Mouse (Mus musculus) NIH3T3 (cell line): ENCODE measurements at regions not wholly inside any gene's neighbourhood (a gene's known extent, or its start where the extent isn't known, plus 50 kb on each side); places are given as distances from the start of the nearest gene placed in this dataset.

ENCODE experiments used
- DNase-seq: peaks from one replicate; pipeline ENCODE4 v3.0.0-alpha.2; 2012; ENCODE audit warnings: low read depth

- DNase-seq: no peak
Observed at GRCm38 (mm10) chr13:80946034-80946433, 62.9 kb downstream of the Arrdc3 start.

DNA sequence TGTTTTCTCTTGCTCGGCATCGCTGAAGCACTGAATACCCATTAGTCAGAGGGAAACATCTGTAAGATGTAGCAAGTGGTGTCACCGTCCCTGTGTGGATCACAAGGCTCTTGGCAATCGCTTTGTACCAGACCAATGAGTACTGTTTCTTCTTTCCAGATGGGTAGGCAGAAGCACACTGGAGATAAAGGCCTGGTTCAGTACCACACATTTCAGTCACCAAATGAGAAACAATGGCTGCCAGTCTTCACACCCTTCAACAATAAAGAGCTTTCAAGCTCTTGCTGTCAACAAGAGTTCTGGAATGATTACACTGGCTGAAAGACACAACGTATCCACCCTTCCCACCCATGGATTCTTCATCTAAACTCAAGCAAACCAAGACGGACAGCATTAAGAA is 64.5 kb downstream of the Arrdc3 start:
- DNase-seq: no peak

GRCm38 (mm10) chr13:80949133-80949697 is 66.0 kb downstream of the Arrdc3 start:
- DNase-seq: peak; percentile 87

DNA sequence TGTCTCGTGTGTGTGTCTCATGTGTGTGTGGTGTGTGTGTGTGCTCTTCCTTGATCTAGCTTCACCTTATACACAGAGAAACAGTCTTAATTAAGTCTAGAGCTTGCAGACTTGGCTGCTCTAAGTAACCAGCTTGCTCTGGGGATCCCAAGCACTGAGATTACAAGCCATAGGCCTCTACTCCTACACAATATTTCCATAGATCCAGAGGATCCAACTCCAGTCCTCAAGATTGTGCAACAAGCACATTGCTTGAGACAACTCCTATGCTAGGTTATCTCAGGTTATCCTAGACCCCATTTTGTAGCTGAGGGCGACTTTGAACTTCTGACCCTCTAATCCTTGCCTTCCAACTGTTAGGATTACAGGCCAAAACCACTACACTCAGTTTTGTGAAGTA is 67.1 kb downstream of the Arrdc3 start:
- no peak for DNase-seq

DNA sequence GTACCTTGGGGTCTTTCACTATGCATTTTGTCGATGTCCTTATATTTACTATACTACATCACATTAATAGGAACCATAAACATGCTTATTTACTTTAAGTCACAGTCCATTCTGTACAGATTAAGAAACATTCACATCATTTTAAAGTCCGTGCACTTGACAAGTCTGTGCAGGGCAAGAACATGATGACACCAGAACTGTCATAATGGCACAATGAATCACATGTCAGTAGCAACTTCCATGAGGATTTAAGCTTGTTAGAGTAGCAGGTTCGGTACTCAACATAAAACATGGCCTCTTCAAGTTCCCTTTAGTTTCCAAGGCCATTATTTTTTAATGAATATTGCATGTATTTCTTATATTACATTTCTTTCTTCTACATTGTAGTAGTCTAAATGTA is 67.6 kb downstream of the Arrdc3 start:
- no peak for DNase-seq

DNA sequence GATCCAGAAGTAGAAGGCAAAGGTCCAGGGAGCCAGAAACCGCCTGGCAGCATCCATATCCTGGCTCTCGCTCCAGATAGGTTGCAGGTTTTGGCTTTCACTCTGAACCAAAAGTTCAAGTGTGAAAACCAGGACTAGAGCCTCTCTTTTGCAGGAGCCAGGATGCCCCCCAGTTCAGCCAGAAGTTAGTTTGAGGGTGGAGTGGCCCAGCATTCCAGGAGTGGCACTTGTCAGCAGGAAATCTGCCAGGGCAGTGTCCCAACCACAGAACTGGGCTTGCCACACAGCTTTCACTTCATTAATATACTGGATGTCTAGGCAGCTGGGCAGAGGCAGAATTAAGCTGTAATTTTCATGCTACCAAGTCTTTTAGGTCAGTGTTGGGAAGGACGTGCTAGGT is 68.1 kb downstream of the Arrdc3 start:
- peak; percentile 62 for DNase-seq

DNA sequence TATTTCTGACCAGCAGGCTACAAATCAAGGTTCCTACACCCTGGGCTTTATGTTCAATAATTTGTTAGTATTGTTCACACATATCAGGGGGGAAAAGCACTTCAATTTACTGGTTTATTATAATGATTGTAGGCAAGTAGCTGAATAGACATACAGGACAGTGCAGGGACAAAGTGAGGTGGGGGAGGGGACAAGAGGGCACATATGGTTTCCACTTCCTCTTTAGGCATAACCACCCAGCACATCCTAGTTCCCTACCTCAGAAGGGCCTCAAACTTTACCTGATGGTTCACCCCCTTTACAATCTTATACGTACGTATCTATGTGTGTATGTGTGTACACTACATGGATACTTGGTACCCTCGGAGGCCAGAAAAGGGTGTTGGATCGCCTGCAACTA is 69.7 kb downstream of the Arrdc3 start:
- no peak for DNase-seq

GRCm38 (mm10) chr13:80954059-80954645 is 71.0 kb downstream of the Arrdc3 start:
- DNase-seq: no peak

DNA sequence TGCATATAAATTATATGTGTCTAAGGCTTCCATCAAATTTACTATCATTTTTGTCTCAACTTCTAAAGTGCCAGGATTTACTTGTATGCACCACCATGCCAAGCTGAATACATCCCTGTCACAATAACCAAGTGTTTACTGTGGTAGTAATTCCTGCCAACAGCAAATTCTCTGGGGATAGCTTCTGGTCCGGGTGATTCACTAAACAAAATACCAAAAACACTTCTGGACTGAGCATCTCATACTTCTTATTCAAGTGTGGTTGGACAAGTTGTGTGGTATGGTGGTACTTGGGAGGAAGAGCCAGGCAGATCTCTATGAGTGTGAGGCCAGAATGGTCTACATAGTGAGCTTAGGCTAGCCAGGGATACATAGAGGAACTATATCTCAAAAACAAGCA is 73.8 kb downstream of the Arrdc3 start:
- DNase-seq: peak; percentile 74

GRCm38 (mm10) chr13:80957419-80958139 is 74.4 kb downstream of the Arrdc3 start:
- DNase-seq: peak; percentile 37

- no peak for DNase-seq
Observed at GRCm38 (mm10) chr13:80959763-80960162, 76.6 kb downstream of the Arrdc3 start.

DNA sequence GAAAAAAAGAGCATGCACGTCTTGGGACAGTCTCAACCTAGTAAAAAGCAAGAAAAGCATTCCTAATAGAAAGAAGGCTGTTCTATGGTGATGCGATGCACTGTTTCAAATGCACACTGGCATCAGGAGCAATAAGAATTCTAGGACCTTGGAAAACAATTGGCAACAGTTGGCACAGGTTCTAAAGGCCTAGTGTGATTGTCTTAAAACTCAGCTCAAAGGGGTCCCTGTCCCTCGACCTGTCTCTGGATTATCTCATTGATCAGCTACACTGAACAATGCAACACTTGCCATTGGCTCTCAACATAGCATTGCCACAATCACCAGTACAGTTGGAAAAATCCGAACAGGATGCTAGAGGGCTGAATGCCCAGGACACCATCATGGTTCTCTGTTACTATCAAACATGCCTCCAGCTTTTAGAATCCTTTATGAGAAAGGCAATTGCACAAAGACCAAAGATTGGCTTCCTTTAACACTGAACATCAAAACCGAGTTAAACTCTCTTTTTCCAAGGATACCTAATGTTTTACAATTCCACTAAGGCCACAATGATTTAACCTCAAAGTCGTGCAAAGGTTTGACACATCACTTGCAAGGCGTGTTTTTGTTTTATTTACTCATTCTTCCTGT is 78.9 kb downstream of the Arrdc3 start:
- peak; percentile 25 for DNase-seq

DNA sequence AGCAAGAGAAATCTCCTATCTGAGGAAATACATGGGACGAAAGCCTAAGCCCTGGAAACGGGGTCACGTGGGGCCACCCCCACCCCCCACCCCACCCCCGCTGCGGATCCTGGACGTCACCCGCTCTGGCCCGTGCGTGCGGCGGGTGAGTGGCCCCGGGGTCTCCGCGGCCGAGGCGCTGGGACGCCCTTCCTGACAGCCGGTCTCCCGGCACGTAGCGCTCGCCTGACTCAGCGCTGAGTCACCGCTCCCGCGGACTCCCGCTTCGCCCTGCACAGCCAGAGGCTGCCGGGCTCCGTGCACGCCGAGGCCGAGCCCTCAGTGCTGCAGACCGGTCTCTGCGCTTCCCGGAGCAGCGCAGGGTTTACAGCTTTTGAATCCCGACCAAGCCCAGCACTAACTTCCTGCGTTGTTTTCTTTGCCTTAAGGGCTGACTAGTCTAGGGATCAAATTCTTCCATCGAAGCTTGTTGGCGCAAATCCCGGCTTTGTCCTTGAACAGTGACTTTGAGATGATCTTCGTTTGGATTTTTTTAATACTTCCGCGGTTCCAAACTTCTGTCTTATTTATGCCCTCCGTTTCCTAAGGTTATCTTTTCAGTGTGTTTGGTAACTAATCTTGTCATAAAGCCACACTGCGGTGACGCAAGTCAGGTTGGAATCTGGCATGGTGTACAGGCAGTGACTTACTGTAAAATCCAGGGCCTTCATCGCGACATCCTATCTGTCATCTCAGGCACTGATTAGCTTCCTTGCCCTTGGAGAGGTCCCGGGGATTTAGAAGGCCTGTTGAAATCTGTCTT is 79.8 kb downstream of the Arrdc3 start:
- DNase-seq: peak; percentile 96

GRCm38 (mm10) chr13:80963591-80963940 is 80.4 kb downstream of the Arrdc3 start:
- DNase-seq: no peak

DNA sequence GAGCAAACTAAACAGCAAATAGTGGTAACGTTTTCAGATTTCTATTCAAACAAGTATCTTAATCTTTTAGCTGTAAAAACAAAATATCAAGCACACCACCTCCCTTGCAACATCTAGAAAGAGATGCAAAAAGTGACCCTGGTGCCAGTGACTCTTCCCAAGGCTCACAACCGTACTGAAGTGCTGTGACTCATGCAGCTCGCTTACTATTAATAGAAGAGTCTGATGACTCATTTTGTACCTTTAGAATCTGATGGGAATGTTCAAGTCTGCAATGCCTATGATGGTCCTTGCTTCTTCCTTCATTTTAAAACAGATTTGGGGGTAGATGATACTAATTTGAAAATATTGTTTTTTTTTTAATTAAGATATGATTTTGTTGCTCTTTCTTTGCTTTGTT is 88.5 kb downstream of the Arrdc3 start:
- DNase-seq: peak; percentile 72

- no peak for DNase-seq
Observed at GRCm38 (mm10) chr13:80974424-80974823, 91.2 kb downstream of the Arrdc3 start.

DNA sequence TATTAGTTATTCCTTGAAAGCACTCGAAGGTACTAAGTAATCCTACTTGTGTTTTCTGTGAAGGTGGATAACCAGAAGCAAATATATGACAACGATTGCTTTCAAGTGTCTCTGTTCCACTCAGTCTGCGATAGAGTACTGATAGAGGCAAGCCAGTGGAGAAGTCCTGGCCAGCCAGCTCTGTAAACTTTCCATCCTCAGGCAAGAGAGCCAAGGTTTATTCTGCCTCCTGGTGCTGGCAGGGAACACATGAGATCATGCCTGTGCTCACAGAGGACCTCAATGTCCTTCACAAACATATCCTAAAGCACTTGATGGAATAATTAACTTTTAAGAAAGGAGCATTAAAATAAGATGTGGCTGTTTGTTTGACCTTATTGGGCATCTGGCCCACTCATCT is 94.1 kb downstream of the Arrdc3 start:
- DNase-seq: peak; percentile 22

DNA sequence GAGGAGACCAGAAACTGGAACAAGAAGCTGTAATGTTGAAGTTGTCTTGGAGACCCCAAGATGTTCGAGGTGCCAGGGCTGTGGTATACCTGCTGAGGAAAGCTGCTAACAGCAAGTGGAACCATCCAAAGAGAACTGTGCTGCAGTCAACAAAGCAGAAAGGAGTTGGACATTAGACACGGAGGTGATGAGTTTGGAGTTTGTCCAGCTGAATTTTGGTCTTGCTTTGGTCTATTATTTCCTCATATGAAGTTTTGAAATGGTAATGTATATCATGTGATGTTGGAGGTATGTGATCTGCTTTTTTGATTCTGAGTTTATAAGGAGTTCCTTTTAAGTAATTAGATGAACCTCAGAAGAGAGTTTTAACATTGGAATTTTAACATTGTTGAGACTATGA is 98.0 kb downstream of the Arrdc3 start:
- DNase-seq: no peak

GRCm38 (mm10) chr13:80986657-80987056 is 103.5 kb downstream of the Arrdc3 start:
- no peak for DNase-seq

DNA sequence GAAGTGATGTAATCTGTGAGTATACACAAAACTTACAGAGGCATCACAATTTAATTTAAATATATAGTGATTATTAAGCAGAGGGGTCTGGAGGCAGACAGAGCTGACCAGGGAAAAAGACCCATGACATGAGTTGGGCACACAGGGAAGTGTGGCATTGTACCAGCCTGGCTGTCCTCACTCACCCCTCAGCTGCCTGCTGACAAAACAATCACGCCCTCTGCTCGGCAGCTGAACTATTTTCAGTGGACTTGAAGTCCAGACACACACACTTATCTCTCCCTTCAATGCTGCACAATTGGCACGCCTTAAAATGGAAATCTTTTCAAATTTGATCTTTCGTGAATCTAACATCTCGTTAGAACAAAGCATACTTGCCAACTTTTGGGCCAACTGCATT is 106.6 kb downstream of the Arrdc3 start:
- no peak for DNase-seq

- no peak for DNase-seq
Observed at GRCm38 (mm10) chr13:80992342-80992741, 109.2 kb downstream of the Arrdc3 start.
